Mouse (Mus musculus): ENCODE results near the gene Cd68. TPM values are rescaled to one million over a fixed set of nuclear protein-coding genes. Genes with fewer than 3 reads are reported as not detected.
"Not testable (repeated sequence)": the region's sequence is repeated elsewhere in the genome, so short reads cannot be mapped to it uniquely, and the experiment has no call there.

The Cd68 gene
- polyA plus RNA-seq, 1 experiment from 2014 or later: 18.9 TPM

GRCm38 (mm10) chr11:69707873-69708381, 42.0 kb upstream of the Cd68 start:
- H3K4me1 ChIP-seq (ENCODE audit: control insufficient read depth, insufficient read depth, low read length): 0 out of 2 replicates have a peak, but pooled peaks cover 3% of the 10 kb centered on the region
- no peak for ATAC-seq (ENCODE audit: insufficient read depth, low FRiP score)
- H3K27ac ChIP-seq (ENCODE audit: low read length): no peak overlapping the region
- H3K9ac ChIP-seq (ENCODE audit: low read length): no peak overlapping the region
- H3K9me3 ChIP-seq (replicated peaks; ENCODE audit: control insufficient read depth, low read length): no peaks in the 10 kb centered on the region
- no peaks in the 10 kb centered on the region for H3K36me3 ChIP-seq (ENCODE audit: control insufficient read depth, insufficient read depth, low read length)
- 77% methylated on average over 4 of the region's 4 CpGs for WGBS
- H3K4me3 ChIP-seq (replicated peaks; ENCODE audit: low read length): no peak overlapping the region
- no peaks in the 10 kb centered on the region for H3K27me3 ChIP-seq (ENCODE audit: control insufficient read depth, insufficient read depth, low read length)
- H3K4me2 ChIP-seq (ENCODE audit: low read depth, low read length): no peak overlapping the region

- Histone ChIP-seq H3K4me1 (ENCODE audit: control insufficient read depth, insufficient read depth, low read length) (0 out of 2 replicates have a peak, but pooled peaks cover 3% of the 10 kb centered on the region), H3K9ac (ENCODE audit: low read length) (no peak overlapping the region), H3K4me2 (ENCODE audit: low read depth, low read length) (no peak overlapping the region), H3K27ac (ENCODE audit: low read length) (no peak overlapping the region), H3K9me3 (replicated peaks; ENCODE audit: control insufficient read depth, low read length) (no peaks in the 10 kb centered on the region), H3K4me3 (replicated peaks; ENCODE audit: low read length) (no peak overlapping the region), H3K36me3 (ENCODE audit: control insufficient read depth, insufficient read depth, low read length) (no peaks in the 10 kb centered on the region), H3K27me3 (ENCODE audit: control insufficient read depth, insufficient read depth, low read length) (no peaks in the 10 kb centered on the region)
- no peak for ATAC-seq (ENCODE audit: insufficient read depth, low FRiP score)
- 85% methylated on average over 4 of the region's 4 CpGs for WGBS
These were observed 41.5 kb upstream of the Cd68 start for GRCm38 (mm10) chr11:69707480-69707847.

GRCm38 (mm10) chr11:69706775-69707479, 41.0 kb upstream of the Cd68 start:
- no peaks in the 10 kb centered on the region for H3K27me3 ChIP-seq (ENCODE audit: control insufficient read depth, insufficient read depth, low read length)
- H3K4me1 ChIP-seq (ENCODE audit: control insufficient read depth, insufficient read depth, low read length): 0 out of 2 replicates have a peak, but pooled peaks cover 3% of the 10 kb centered on the region
- no peaks in the 10 kb centered on the region for H3K9me3 ChIP-seq (replicated peaks; ENCODE audit: control insufficient read depth, low read length)
- 48% methylated on average over 6 of the region's 6 CpGs for WGBS
- no peak overlapping the region for H3K4me3 ChIP-seq (replicated peaks; ENCODE audit: low read length)
- no peak overlapping the region for H3K4me2 ChIP-seq (ENCODE audit: low read depth, low read length)
- ATAC-seq (ENCODE audit: insufficient read depth, low FRiP score): no peak
- H3K9ac ChIP-seq (ENCODE audit: low read length): no peak overlapping the region
- H3K36me3 ChIP-seq (ENCODE audit: control insufficient read depth, insufficient read depth, low read length): no peaks in the 10 kb centered on the region
- no peak overlapping the region for H3K27ac ChIP-seq (ENCODE audit: low read length)

- 0 out of 2 replicates have a peak, but pooled peaks cover 3% of the 10 kb centered on the region for H3K4me1 ChIP-seq (ENCODE audit: control insufficient read depth, insufficient read depth, low read length)
- H3K4me3 ChIP-seq (replicated peaks; ENCODE audit: low read length): no peak overlapping the region
- H3K27ac ChIP-seq (ENCODE audit: low read length): no peak overlapping the region
- no peaks in the 10 kb centered on the region for H3K9me3 ChIP-seq (replicated peaks; ENCODE audit: control insufficient read depth, low read length)
- no peak overlapping the region for H3K9ac ChIP-seq (ENCODE audit: low read length)
- H3K27me3 ChIP-seq (ENCODE audit: control insufficient read depth, insufficient read depth, low read length): no peaks in the 10 kb centered on the region
- H3K4me2 ChIP-seq (ENCODE audit: low read depth, low read length): no peak overlapping the region
- no peak for ATAC-seq (ENCODE audit: insufficient read depth, low FRiP score)
- H3K36me3 ChIP-seq (ENCODE audit: control insufficient read depth, insufficient read depth, low read length): no peaks in the 10 kb centered on the region
- 15% methylated on average over 2 of the region's 2 CpGs for WGBS
These were observed 38.7 kb upstream of the Cd68 start for GRCm38 (mm10) chr11:69704613-69705010.

GRCm38 (mm10) chr11:69703814-69704612, 38.1 kb upstream of the Cd68 start:
- 55% methylated on average over 8 of the region's 8 CpGs for WGBS
- Histone ChIP-seq H3K36me3 (ENCODE audit: control insufficient read depth, insufficient read depth, low read length) (no peaks in the 10 kb centered on the region), H3K4me1 (ENCODE audit: control insufficient read depth, insufficient read depth, low read length) (0 out of 2 replicates have a peak, but pooled peaks cover 3% of the 10 kb centered on the region), H3K27ac (ENCODE audit: low read length) (no peak overlapping the region), H3K4me3 (replicated peaks; ENCODE audit: low read length) (no peak overlapping the region), H3K9ac (ENCODE audit: low read length) (no peak overlapping the region), H3K27me3 (ENCODE audit: control insufficient read depth, insufficient read depth, low read length) (no peaks in the 10 kb centered on the region), H3K4me2 (ENCODE audit: low read depth, low read length) (no peak overlapping the region), H3K9me3 (replicated peaks; ENCODE audit: control insufficient read depth, low read length) (no peaks in the 10 kb centered on the region)
- ATAC-seq (ENCODE audit: insufficient read depth, low FRiP score): no peak

GRCm38 (mm10) chr11:69703381-69703780, 37.4 kb upstream of the Cd68 start:
- H3K4me1 ChIP-seq (ENCODE audit: control insufficient read depth, insufficient read depth, low read length); H3K36me3 ChIP-seq (ENCODE audit: control insufficient read depth, insufficient read depth, low read length); H3K4me2 ChIP-seq (ENCODE audit: low read depth, low read length); H3K27me3 ChIP-seq (ENCODE audit: control insufficient read depth, insufficient read depth, low read length); H3K27ac ChIP-seq (ENCODE audit: low read length); H3K9me3 ChIP-seq (replicated peaks; ENCODE audit: control insufficient read depth, low read length); H3K9ac ChIP-seq (ENCODE audit: low read length); H3K4me3 ChIP-seq (replicated peaks; ENCODE audit: low read length); ATAC-seq (ENCODE audit: insufficient read depth, low FRiP score): not testable (repeated sequence)
- WGBS: 75% methylated on average over 2 of the region's 3 CpGs

- not testable (repeated sequence) for H3K36me3 ChIP-seq (ENCODE audit: control insufficient read depth, insufficient read depth, low read length); ATAC-seq (ENCODE audit: insufficient read depth, low FRiP score)
- 92% methylated on average over 10 of the region's 10 CpGs for WGBS
These were observed 36.9 kb upstream of the Cd68 start for GRCm38 (mm10) chr11:69702886-69703285.

GRCm38 (mm10) chr11:69699595-69699994, 33.6 kb upstream of the Cd68 start:
- Histone ChIP-seq H3K27ac (ENCODE audit: low read length) (no peak overlapping the region), H3K4me2 (ENCODE audit: low read depth, low read length) (no peak overlapping the region), H3K4me1 (ENCODE audit: control insufficient read depth, insufficient read depth, low read length) (peaks cover 16% of the 10 kb centered on the region; the same call in 1 of the 2 replicates), H3K36me3 (ENCODE audit: control insufficient read depth, insufficient read depth, low read length) (no peaks in the 10 kb centered on the region), H3K4me3 (replicated peaks; ENCODE audit: low read length) (no peak overlapping the region), H3K9me3 (replicated peaks; ENCODE audit: control insufficient read depth, low read length) (no peaks in the 10 kb centered on the region), H3K9ac (ENCODE audit: low read length) (no peak overlapping the region), H3K27me3 (ENCODE audit: control insufficient read depth, insufficient read depth, low read length) (no peaks in the 10 kb centered on the region)
- no peak for ATAC-seq (ENCODE audit: insufficient read depth, low FRiP score)
- WGBS: 23% methylated on average over 1 of the region's 1 CpGs

More at GRCm38 (mm10) chr11:69702886-69703285, 36.9 kb upstream of the Cd68 start:
- not testable (repeated sequence) for H3K9me3 ChIP-seq (replicated peaks; ENCODE audit: control insufficient read depth, low read length); H3K4me2 ChIP-seq (ENCODE audit: low read depth, low read length); H3K9ac ChIP-seq (ENCODE audit: low read length); H3K4me3 ChIP-seq (replicated peaks; ENCODE audit: low read length); H3K4me1 ChIP-seq (ENCODE audit: control insufficient read depth, insufficient read depth, low read length); H3K27me3 ChIP-seq (ENCODE audit: control insufficient read depth, insufficient read depth, low read length); H3K27ac ChIP-seq (ENCODE audit: low read length)

GRCm38 (mm10) chr11:69698574-69698973, 32.6 kb upstream of the Cd68 start:
- no peak for ATAC-seq (ENCODE audit: insufficient read depth, low FRiP score)
- WGBS: 68% methylated on average over 5 of the region's 5 CpGs
- Histone ChIP-seq H3K27ac (ENCODE audit: low read length) (no peak overlapping the region), H3K36me3 (ENCODE audit: control insufficient read depth, insufficient read depth, low read length) (no peaks in the 10 kb centered on the region), H3K4me1 (ENCODE audit: control insufficient read depth, insufficient read depth, low read length) (peaks cover 13% of the 10 kb centered on the region; the same call in 1 of the 2 replicates), H3K9ac (ENCODE audit: low read length) (no peak overlapping the region), H3K4me2 (ENCODE audit: low read depth, low read length) (no peak overlapping the region), H3K4me3 (replicated peaks; ENCODE audit: low read length) (no peak overlapping the region), H3K27me3 (ENCODE audit: control insufficient read depth, insufficient read depth, low read length) (no peaks in the 10 kb centered on the region), H3K9me3 (replicated peaks; ENCODE audit: control insufficient read depth, low read length) (no peaks in the 10 kb centered on the region)

All from stomach, embryonic 16.5 days (tissue).